12 mouse cellular contexts compared by ENCODE assay signal in the genomic region with DNA sequence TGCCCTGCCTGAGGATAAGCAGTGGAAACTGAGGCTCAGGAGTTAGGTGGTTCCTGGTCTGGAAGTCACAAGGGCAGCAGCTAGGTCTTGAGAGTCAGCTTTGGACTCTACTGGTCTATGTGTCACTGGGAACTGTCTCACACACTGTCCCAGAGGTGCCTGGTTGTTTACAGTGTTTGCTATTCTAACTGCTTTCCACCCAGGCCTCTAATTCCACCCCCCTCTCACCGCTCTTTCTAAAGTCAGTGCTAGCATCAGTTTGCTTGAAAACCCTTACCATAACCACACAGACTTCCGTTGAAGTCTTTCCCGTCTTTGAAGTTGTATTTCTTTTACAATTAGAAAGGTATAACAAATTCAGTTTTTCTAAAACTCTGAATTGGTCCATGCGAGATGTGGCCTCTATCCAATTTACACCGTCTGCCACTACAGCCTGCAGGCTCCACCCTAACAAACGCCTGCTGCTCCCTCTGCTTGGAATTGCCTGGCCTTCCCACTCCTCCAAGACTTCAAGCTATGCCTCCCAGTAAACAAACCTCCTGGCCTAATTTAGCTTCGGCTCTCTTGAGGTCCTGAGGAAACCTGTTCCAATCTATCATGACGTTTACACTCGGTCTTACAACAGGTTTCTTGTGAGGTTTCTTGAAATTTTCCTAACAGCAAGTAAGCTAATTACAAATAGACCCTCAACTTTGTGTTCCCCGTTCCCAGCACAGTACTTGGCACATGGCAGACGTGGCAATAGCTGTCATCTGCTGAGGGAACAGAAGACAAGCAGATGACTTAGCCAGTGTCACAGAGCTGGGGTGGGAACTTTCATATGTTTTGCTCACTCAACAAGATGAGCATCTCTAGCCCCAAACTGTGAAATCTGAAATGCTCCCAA.
DNase-seq lines count a peak whose midpoint lies in the region; ATAC-seq and TF ChIP-seq lines count a peak whose summit lies in the region.
"Had no signal": no experiment of that assay in that cellular context is flagged by ENCODE, and none has a peak within 500 bp of the region (broad histone marks: within the 10 kb centered on the region; RNA-seq: fewer than 3 reads in every experiment).

No protein-coding gene starts in this region.

- TF ChIP-seq EP300 in lung, postnatal 0 days (IDR thresholded peaks at IDR 0.05), result no peak

- intact Hi-C loops in left cerebral cortex, postnatal 25 days (cut with DNase I), result no loop called here

- DNase-seq in left cerebral cortex, postnatal 25 days (ENCODE audit: low spot score in 2 of 2), result peak; percentile 18 to 50
- no peak for DNase-seq in left cerebral cortex, adult 11 months (ENCODE audit: low spot score)
- DNase-seq in cerebellum, adult 2 months, result peak; percentile 64 to 82
- DNase-seq in layer of hippocampus, adult 9-10 months (ENCODE audit: low spot score), result peak; percentile 27
- DNase-seq in thymus, postnatal 25 days, result peak; percentile 52
- no peak for DNase-seq in kidney, postnatal 14 days
- no peak for DNase-seq in lung, postnatal 0 days (ENCODE audit: low spot score)
- no peak for DNase-seq in kidney, postnatal 25 days
- DNase-seq: kidney, adult 11 months had no signal

- WGBS in cerebellum, adult 2 months, result 21% methylated on average over 11 of the region's 11 CpGs
- 35% methylated on average over 11 of the region's 11 CpGs for WGBS in lung, postnatal 0 days

- H3K9me3 ChIP-seq in lung, postnatal 0 days (ENCODE audit: low read length), result no peaks in the 10 kb centered on the region
- H3K9me3 ChIP-seq: limb, embryonic 10.5 days; neural tube, embryonic 12.5 days had no signal

- peaks cover 13% of the 10 kb centered on the region for H3K4me1 ChIP-seq in cerebellum, adult 2 months (ENCODE audit: control insufficient read depth, insufficient read depth, low read length)
- no peaks in the 10 kb centered on the region for H3K4me1 ChIP-seq in lung, postnatal 0 days (ENCODE audit: insufficient read depth, low read depth, low read length)
- H3K4me1 ChIP-seq: neural tube, embryonic 12.5 days had no signal

- no peak for ATAC-seq in lung, postnatal 0 days

- TF ChIP-seq CTCF in cerebellum, adult 2 months (IDR thresholded peaks at IDR 0.05; ENCODE audit: borderline replicate concordance, insufficient read depth, low read depth, low read length), result no peak
- TF ChIP-seq CTCF in lung, postnatal 0 days (IDR thresholded peaks at IDR 0.05), result no peak

- no peak overlapping the region for H3K9ac ChIP-seq in lung, postnatal 0 days (replicated peaks; ENCODE audit: low read depth)
- H3K9ac ChIP-seq: neural tube, embryonic 12.5 days had no signal

- no peak overlapping the region for H3K27ac ChIP-seq in cerebellum, adult 2 months (ENCODE audit: insufficient read depth, low read length)
- no peak overlapping the region for H3K27ac ChIP-seq in lung, postnatal 0 days (ENCODE audit: low read length)
- H3K27ac ChIP-seq: macrophage; neural tube, embryonic 12.5 days had no signal

- no peaks in the 10 kb centered on the region for H3K36me3 ChIP-seq in lung, postnatal 0 days (ENCODE audit: insufficient read depth, low read length)
- H3K36me3 ChIP-seq: limb, embryonic 10.5 days; neural tube, embryonic 12.5 days had no signal

- TF ChIP-seq POLR2A in cerebellum, adult 2 months (IDR thresholded peaks at IDR 0.05; ENCODE audit: borderline replicate concordance, insufficient read depth, low read length), result no peak

- H3K27me3 ChIP-seq in cerebellum, adult 2 months (ENCODE audit: control insufficient read depth, insufficient read depth, low read length), result no peaks in the 10 kb centered on the region
- H3K27me3 ChIP-seq in lung, postnatal 0 days (replicated peaks; ENCODE audit: insufficient read depth, low read length), result no peaks in the 10 kb centered on the region
- H3K27me3 ChIP-seq: neural tube, embryonic 12.5 days had no signal

- H3K4me3 ChIP-seq in cerebellum, adult 2 months (replicated peaks; ENCODE audit: insufficient read depth, low read depth, low read length), result no peak overlapping the region
- H3K4me3 ChIP-seq in lung, postnatal 0 days (ENCODE audit: low read depth, low read length), result no peak overlapping the region
- H3K4me3 ChIP-seq: neural tube, embryonic 12.5 days had no signal

- no peak overlapping the region for H3K4me2 ChIP-seq in lung, postnatal 0 days (replicated peaks; ENCODE audit: low read depth, low read length)

Comparison
In these comparisons a context has a peak if more than half of its experiments do, and no peak if none do; other contexts are left out.
1. DNase-seq: peak in left cerebral cortex, postnatal 25 days (2 of 2), cerebellum, adult 2 months (2 of 2), layer of hippocampus, adult 9-10 months (single experiment) and thymus, postnatal 25 days (single experiment); none in left cerebral cortex, adult 11 months (single experiment), kidney, postnatal 14 days (single experiment), lung, postnatal 0 days (single experiment) and kidney, postnatal 25 days (0 of 2).